Mouse (Mus musculus) cerebellum, postnatal 4 days (tissue): ENCODE data around the gene Gm8279.
"Not testable (repeated sequence)": the region's sequence is repeated elsewhere in the genome, so short reads cannot be mapped to it uniquely, and the experiment has no call there.

Experiments
- DNase-seq, 2 experiments: peaks; one replicate each; pipeline ENCODE4 v3.0.0; 2022; ENCODE audit warnings: low spot score in 2 of 2, mixed read lengths in 1 of 2

Gene Gm8279

DNA sequence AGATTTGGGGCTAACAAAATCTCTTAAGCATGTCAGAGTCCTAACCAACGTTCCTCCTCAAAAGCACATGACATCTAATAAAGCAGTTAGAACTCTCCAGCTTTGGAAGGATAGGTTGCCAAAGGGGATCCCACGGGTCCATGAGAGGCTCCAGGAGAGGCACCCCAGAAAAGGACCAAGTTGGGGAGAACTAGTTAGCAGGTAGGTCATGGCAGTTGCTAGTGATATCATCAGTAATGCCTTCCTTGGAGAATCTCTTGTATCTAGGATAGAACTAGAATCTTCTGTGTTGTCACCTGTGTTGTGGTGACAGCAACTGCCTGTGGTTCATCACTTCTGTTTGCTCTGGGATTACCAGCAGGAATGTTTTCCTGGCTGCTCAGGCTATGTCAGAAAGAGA lies at the start of gene Gm8279:
Gene Gm8279 (plus strand): TSS at position 301 of the 400 bp plus-strand sequence.
- DNase-seq, result not testable (repeated sequence)

DNA sequence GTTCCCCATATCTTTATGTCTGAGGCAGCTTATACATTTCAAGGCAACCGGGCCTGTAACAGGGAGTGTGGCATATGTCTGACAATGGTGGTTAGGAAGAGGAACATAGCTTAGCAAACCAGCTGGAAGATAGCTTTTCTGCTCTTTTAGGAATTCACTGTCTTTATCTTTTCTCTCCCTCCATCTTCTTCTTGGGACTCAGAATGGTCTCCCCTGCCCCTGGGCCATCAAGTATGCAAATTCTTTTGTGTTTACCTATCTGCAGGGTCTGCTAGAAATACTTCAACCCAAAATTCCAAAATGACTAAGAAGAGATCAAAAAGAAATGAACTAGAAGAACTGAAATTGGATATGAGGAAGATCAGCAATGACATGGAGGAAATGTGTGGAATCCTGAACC lies 32.9 kb downstream of the Gm8279 start, which contains the start of gene Gm3317:
Gene Gm3317 (plus strand): TSS at position 301 of the 400 bp plus-strand sequence.
- not testable (repeated sequence) for DNase-seq

DNA sequence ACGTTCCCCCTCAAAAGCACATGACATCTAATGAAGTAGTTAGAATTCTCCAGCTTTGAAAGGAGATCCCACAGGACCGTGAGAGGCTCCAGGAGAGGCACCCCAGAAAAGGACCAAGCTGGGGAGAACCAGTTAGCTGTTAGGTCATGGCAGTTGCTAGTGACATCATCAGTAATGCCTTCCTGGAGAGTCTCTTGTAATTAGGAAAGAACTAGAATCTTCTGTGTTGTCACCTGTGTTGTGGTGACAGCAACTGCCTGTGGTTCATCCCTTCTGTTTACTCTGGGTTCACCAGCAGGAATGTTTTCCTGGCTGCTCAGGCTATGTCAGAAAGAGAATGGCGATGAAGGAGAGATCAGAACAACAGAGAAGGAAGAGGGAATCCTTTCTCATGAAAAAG lies 54.2 kb downstream of the Gm8279 start, which contains the start of gene Gm8271:
Gene Gm8271 (plus strand): TSS at position 301 of the 400 bp plus-strand sequence.
- not testable (repeated sequence) for DNase-seq
